Mouse (Mus musculus) left cerebral cortex, adult 11 months (tissue): ENCODE measurements at regions not wholly inside any gene's neighbourhood (a gene's known extent, or its start where the extent isn't known, plus 50 kb on each side); places are given as distances from the start of the nearest gene placed in this dataset.
"Not testable (repeated sequence)": the region's sequence is repeated elsewhere in the genome, so short reads cannot be mapped to it uniquely, and the experiment has no call there.

ENCODE experiments used
- DNase-seq: peaks from one replicate; pipeline ENCODE4 v3.0.0; 2022; ENCODE audit warnings: low spot score

GRCm38 (mm10) chr13:72280871-72281270 lies 317.3 kb upstream of the Irx1 start:
- DNase-seq = no peak

DNA sequence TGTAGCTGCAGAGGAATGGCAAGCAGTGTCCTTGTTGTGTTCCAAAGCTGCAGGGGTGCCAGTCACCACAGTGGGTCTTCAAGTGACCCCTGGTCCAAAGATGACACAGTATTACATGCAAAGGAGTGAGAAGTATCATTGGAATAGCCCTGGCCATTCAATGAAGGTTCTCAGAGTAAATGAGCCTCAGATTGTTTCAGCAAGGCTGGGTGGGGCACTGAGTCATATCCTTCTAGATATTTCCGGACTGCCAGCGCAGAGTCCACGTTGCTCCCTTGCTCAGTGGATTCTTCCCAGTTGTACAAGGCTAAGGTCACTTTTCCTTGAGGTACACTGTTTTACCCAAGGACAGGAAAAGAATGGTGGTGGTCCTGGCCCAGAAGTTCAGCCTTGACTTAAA lies 319.2 kb upstream of the Irx1 start:
- DNase-seq = no peak

GRCm38 (mm10) chr13:72283701-72284100 lies 320.2 kb upstream of the Irx1 start:
- no peak for DNase-seq

DNA sequence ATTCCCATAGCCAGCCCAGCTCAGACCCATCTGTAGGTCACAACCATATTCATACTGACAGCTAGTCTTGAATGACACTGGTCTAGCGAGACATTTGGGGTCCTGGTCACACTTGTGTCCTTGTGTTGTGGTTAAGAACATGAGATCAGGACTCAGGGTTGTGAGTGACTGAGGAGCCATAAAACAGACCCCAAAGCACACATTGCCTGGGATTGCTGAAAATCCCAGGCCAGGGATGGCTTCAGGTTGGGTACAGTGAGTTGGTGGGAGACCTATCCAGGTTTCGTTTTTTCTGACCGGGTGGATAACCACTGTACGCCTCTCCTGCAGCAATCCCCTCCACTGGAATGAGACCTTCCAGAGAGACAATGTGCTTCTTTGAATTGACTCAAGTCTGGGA lies 322.8 kb upstream of the Irx1 start:
- DNase-seq = no peak

- no peak for DNase-seq
Observed at GRCm38 (mm10) chr13:72288381-72289092, 325.0 kb upstream of the Irx1 start.

DNA sequence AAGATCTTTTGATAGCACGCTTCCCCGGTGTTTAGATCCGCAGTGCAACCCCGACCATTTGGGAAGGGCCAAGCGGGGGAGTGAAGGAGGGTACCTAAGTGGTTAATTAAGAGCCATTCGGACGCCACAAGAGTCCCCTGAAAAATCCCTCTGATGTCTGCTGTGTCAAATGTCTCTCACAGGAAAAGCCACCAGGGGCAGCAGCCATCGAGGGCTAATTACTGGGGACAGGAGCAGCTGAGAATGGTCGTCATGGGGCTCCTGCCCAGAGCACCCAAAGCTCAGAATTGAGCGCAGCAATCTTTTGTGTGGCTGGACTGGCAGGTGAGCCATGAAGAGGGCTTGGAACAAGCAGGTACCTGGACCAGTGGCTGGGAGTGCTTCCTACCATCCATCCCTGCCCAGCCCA lies 325.6 kb upstream of the Irx1 start:
- DNase-seq = no peak

GRCm38 (mm10) chr13:72292361-72292760 lies 328.8 kb upstream of the Irx1 start:
- no peak for DNase-seq

DNA sequence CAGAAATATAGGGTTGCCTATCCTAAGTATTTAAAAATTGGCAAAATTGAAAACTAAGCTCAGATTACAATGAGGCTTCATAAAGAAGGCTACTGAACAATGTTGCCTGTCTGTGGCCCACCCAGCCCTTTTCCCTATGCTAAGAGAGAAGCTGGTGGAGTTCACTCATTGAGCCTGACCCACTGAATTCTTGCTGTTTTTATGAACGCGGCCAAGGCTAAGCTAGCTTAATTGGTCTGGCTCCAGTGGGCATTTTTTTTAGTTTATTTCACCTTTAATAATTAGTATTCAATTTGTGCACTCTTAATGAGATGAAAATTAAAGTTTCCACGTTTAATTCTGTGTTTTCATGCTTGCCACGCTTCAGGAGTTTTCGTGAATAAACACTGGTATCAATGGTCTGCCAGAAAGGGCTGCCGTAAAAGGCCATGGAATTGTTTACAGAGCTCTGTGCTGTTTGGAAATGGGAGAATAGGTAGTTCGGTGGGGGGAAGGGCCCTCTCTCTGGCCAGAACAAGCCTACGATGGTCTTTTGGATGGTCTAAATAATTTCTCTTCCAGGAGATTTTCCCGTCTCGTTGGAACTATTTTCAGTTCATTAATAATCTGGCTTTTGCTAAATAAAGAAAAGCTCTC lies 329.7 kb upstream of the Irx1 start:
- no peak for DNase-seq

DNA sequence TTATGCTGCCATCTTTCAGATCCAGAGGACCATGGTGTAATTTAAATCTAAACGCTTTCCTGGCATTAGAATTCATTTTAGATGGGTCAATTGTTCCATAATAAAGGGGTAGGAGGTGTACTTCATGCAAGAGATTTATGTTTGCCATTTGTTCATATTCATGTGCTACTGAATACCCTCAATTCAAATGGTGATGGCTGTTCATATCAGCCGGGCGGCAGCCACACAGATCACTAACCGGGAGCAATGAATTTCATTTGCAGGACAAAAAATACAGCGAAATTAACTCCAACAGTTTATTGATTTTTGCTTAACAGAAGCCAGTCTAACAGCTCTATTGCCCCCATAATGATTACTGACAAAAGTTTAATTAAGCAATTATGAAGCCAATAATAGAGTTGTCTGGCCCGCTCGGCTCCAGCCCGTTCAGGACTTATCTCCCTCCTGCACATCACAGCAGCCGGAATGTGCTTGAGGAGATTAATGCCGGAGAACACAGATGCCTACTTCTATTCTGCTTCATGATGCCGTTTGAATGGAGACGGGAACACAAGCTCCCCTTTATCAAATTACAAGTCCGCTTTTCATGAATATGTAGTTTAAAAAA lies 330.3 kb upstream of the Irx2 start:
- no peak for DNase-seq

- DNase-seq = no peak
Observed at GRCm38 (mm10) chr13:72299660-72300059, 329.0 kb upstream of the Irx2 start.

DNA sequence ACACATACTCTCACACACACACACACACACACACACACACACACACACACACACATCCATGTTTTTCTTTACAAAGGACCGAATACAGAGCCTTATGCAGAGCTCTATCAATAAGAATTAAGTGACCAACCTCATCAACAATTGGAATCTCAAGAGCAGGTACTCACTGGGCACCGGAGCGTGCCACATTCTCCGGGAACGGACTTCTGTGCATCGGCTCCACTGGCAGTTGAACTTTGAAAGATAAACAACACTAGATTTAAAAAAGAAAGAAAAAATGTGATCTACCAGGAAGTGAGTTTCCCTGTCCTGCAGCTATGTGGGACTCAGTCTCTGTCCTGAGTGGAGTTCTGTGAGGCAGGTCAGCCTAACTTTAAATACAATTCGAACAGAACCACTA lies 327.5 kb upstream of the Irx2 start:
- DNase-seq = no peak

- no peak for DNase-seq
Observed at GRCm38 (mm10) chr13:72301841-72302240, 326.8 kb upstream of the Irx2 start.

DNA sequence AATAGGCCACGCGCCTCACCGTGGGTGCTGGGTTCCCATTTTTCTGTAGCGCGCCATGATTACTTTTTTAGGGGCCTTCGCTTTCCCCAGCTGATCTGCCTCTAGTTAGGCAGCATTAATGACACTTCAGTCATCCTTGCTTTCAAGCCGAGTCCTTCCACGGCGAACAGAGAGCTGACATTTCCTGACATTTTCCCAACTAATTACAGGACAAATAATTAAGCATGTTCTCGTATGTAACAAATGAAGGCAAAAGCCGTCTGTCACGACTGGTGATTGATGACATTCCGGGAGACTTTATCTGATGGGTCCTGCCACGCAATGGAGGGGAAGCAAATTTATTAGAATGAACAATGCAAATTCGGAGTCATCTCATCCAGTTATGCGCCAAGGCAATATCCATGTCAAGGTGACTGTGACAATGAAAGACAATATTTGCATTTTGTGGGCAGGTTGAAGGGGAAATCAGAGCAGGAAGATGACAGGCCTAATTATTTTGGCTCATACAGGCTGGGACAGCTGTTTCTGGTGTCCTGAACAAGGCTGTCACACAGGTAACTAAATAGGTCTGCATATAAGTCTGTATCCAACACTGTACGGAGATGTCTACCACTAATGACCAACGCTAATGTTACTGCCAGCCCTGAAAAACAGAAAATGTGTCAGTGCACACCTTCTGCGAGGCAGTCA lies 326.0 kb upstream of the Irx2 start:
- DNase-seq = no peak

- no peak for DNase-seq
Observed at GRCm38 (mm10) chr13:72303126-72303760, 325.4 kb upstream of the Irx2 start.

DNA sequence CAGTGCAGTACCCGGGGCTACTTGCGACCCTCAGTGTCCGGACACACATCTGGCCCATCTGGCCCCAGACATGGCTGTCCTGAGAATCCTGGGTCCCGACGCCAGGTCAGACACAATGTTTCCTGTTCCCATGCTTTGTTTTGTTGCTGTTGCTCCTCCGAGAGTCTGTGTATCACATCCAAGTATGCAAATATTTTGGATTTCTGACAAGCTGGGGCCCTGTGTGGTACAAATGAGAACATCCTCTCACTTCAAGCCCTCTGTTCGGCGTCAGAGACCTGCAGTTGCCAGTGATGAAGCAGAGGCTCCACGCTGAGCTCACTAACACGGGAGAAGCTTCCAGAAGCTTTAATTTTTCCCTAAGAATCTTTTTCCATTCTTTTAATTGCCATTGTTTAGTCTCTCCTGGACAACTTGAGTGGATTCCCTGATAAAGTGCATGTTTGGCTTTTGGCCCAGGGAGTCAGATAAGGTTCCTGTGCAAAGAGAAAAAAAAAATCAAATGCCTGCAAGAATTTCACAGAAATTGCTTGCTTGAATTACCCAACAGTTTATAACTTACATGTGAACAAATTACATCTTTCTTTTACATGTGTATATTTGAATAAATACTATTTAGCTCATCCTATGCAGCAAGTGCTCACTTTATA lies 304.5 kb upstream of the Irx2 start:
- no peak for DNase-seq

- not testable (repeated sequence) for DNase-seq
Observed at GRCm38 (mm10) chr13:72326201-72326600, 302.4 kb upstream of the Irx2 start.

- DNase-seq = no peak
Observed at GRCm38 (mm10) chr13:72345647-72346133, 282.9 kb upstream of the Irx2 start.

DNA sequence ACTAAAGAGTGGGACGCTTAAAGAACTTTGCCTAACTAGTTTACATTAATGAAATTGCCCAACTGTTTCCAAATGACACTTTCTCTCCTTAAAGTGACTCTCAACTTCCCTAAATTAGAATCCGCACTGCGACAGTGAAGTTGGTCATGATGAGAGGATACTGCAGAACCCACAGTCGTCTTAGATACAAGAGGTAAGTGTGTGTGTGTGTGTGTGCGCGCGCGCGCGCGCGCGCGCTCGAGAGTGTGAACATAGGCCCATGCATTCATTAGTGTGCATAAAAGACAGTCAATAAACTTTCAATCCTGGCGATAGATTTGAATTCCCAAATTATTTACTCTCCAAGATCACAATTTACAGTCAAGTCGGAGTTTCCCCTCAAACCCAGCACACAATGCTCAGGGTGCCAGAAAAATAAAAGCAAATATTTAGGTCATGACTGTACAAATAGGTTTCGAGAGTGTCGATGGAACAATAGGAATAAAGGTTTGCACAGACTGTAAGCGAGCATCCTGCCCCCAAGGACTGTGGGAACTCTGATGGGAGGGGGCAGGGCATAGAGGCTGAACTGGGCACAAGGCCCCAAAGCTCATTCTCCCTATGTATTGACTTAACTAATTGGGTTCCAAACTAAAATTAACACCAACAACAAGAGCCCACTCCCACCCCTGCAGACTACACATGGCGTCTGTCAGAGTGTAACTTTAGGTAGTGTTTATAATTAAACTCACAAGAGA lies 282.2 kb upstream of the Irx2 start:
- no peak for DNase-seq

GRCm38 (mm10) chr13:72346944-72347586 lies 281.6 kb upstream of the Irx2 start:
- DNase-seq = no peak

DNA sequence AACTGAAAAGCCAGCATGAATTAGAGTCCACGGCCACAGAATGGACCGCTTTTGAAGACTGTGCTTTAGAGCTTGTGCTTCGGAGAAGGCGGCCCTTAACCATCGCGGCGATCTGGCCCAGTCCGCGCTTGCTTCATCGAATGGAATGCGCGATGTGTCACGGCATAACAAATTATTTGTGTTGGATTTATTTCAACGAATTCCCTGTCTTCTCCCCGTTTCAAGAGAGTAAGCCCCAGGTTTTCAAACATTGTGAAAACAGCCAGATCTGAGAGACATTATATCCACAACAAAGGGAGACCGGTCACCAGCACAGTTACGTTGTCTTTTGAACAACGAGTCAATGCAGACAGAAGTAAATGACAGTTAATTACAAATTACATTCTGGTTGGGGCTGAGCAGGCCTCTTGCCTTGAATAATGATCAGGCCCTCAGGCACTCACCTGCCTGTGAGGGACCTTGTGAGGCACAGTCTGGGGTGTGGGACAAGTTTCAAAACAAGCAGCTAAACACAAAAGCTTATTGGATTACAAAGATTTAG lies 275.9 kb upstream of the Irx2 start:
- DNase-seq = no peak
